ENCODE assay signal across 8 mouse cellular contexts in genomic region chr5:137656977-137657376, GRCm38 (mm10). TPM values are rescaled to one million over a fixed set of nuclear protein-coding genes. Genes with fewer than 3 reads are reported as not detected.
DNase-seq lines count a peak whose midpoint lies in the region; ATAC-seq lines count a peak whose summit lies in the region.

No protein-coding gene starts in this region.

- ATAC-seq in CD4-positive, CD25-positive, alpha-beta regulatory T cell, adult 4 months, result peak; percentile 79
- ATAC-seq in embryonic facial prominence, embryonic 11.5 days (replicated peaks; ENCODE audit: insufficient number of reproducible peaks, low FRiP score, low TSS enrichment, low read depth), result no peak
- 0 out of 2 replicates have a peak, but pooled peaks have one; percentile 34 for ATAC-seq in heart, embryonic 15.5 days (replicated peaks; ENCODE audit: insufficient number of reproducible peaks, insufficient read depth, low FRiP score, low read depth)
- ATAC-seq in liver, embryonic 12.5 days, result no peak

- H3K27me3 ChIP-seq in embryonic facial prominence, embryonic 11.5 days (ENCODE audit: control insufficient read depth, insufficient read depth, low read length), result no peaks in the 10 kb centered on the region
- no peaks in the 10 kb centered on the region for H3K27me3 ChIP-seq in heart, embryonic 15.5 days
- no peaks in the 10 kb centered on the region for H3K27me3 ChIP-seq in liver, embryonic 12.5 days (replicated peaks)

- no peak overlapping the region for H3K4me2 ChIP-seq in embryonic facial prominence, embryonic 11.5 days (ENCODE audit: low read depth, low read length)
- H3K4me2 ChIP-seq in heart, embryonic 15.5 days, result no peak overlapping the region
- H3K4me2 ChIP-seq in liver, embryonic 12.5 days, result no peak overlapping the region

- no peak overlapping the region for H3K4me3 ChIP-seq in embryonic facial prominence, embryonic 11.5 days (ENCODE audit: low read depth, low read length)
- H3K4me3 ChIP-seq in heart, embryonic 15.5 days, result no peak overlapping the region
- no peak overlapping the region for H3K4me3 ChIP-seq in liver, embryonic 12.5 days

- DNase-seq in adrenal gland, postnatal 10 days, result peak; percentile 82
- peak; percentile 84 for DNase-seq in embryonic facial prominence, embryonic 11.5 days (ENCODE audit: low spot score)
- DNase-seq in kidney, postnatal 14 days, result peak; percentile 87
- peak; percentile 42 for DNase-seq in neural tube, embryonic 10.5 days (ENCODE audit: extremely low spot score, low spot score)
- peak; percentile 64 for DNase-seq in thymus, postnatal 0 days (ENCODE audit: low spot score)

- H3K9ac ChIP-seq in embryonic facial prominence, embryonic 11.5 days (replicated peaks; ENCODE audit: low read length), result no peak overlapping the region
- no peak overlapping the region for H3K9ac ChIP-seq in heart, embryonic 15.5 days
- H3K9ac ChIP-seq in liver, embryonic 12.5 days, result no peak overlapping the region

- H3K9me3 ChIP-seq in embryonic facial prominence, embryonic 11.5 days (replicated peaks; ENCODE audit: control insufficient read depth, low read length), result no peaks in the 10 kb centered on the region
- H3K9me3 ChIP-seq in heart, embryonic 15.5 days (replicated peaks), result no peaks in the 10 kb centered on the region
- no peaks in the 10 kb centered on the region for H3K9me3 ChIP-seq in liver, embryonic 12.5 days (replicated peaks)

- WGBS in embryonic facial prominence, embryonic 11.5 days, result 37% methylated on average over 6 of the region's 6 CpGs
- WGBS in heart, embryonic 15.5 days, result 23% methylated on average over 6 of the region's 6 CpGs
- WGBS in liver, embryonic 12.5 days (ENCODE audit: insufficient replicate concordance), result 47% methylated on average over 6 of the region's 6 CpGs

- no peaks in the 10 kb centered on the region; the same call in none of the 2 replicates for H3K36me3 ChIP-seq in embryonic facial prominence, embryonic 11.5 days (replicated peaks; ENCODE audit: control insufficient read depth, insufficient read depth, low read depth, low read length)
- H3K36me3 ChIP-seq in heart, embryonic 15.5 days, result peaks cover 34% of the 10 kb centered on the region; the same call in 1 of the 2 replicates
- H3K36me3 ChIP-seq in liver, embryonic 12.5 days, result peaks cover 91% of the 10 kb centered on the region

- H3K4me1 ChIP-seq in embryonic facial prominence, embryonic 11.5 days (ENCODE audit: control insufficient read depth, insufficient read depth, low read length), result no peaks in the 10 kb centered on the region
- H3K4me1 ChIP-seq in heart, embryonic 15.5 days (replicated peaks), result peaks cover 8% of the 10 kb centered on the region; the same call in 1 of the 2 replicates
- H3K4me1 ChIP-seq in liver, embryonic 12.5 days, result peaks cover 4% of the 10 kb centered on the region; the same call in 1 of the 2 replicates

- H3K27ac ChIP-seq in embryonic facial prominence, embryonic 11.5 days (replicated peaks; ENCODE audit: low read depth, low read length), result no peak overlapping the region
- no peak overlapping the region for H3K27ac ChIP-seq in heart, embryonic 15.5 days
- H3K27ac ChIP-seq in liver, embryonic 12.5 days, result peak overlapping the region; percentile 3; the same call in 1 of the 2 replicates

RNA-seq across cellular contexts. Expression of gene Irs3, which starts 11.5 kb away (rescaled TPM):
- not detected for polyA plus RNA-seq in CD4-positive, CD25-positive, alpha-beta regulatory T cell, adult 4 months (2017; shearing (Covaris generic))
- total RNA-seq in adrenal gland, postnatal 10 days (2021), result 1 to 10 TPM; 2.1 to 4.0 TPM
- 0.10 and 0.53 TPM in 2 replicates for polyA plus RNA-seq in embryonic facial prominence, embryonic 11.5 days (2014; fragmentation: Nextera tagmentation; extraction: Ambion mirVana)
- polyA plus RNA-seq in heart, embryonic 15.5 days (2015; fragmentation: Nextera tagmentation; extraction: Ambion mirVana), result 0.13 and 0.21 TPM in 2 replicates
- polyA plus RNA-seq in liver, embryonic 12.5 days (2016; fragmentation: Nextera tagmentation; extraction: Ambion mirVana), result 0.05 and 0.07 TPM in 2 replicates
- 0.09 TPM in 1 of 2 replicates, not detected in the other for polyA plus RNA-seq in thymus, postnatal 0 days (2015; fragmentation: Nextera tagmentation; extraction: Ambion mirVana)

RNA-seq across cellular contexts. Expression of gene Sap25, which starts 15.8 kb away (rescaled TPM):
- 10 to 100 TPM; 43.0 to 46.6 TPM for polyA plus RNA-seq in CD4-positive, CD25-positive, alpha-beta regulatory T cell, adult 4 months (2017; shearing (Covaris generic))
- total RNA-seq in adrenal gland, postnatal 10 days (2021), result 1 to 10 TPM; 4.2 to 9.7 TPM
- 2.8 and 5.2 TPM in 2 replicates for polyA plus RNA-seq in embryonic facial prominence, embryonic 11.5 days (2014; fragmentation: Nextera tagmentation; extraction: Ambion mirVana)
- polyA plus RNA-seq in heart, embryonic 15.5 days (2015; fragmentation: Nextera tagmentation; extraction: Ambion mirVana), result 4.0 and 6.0 TPM in 2 replicates
- 6.0 and 6.5 TPM in 2 replicates for polyA plus RNA-seq in liver, embryonic 12.5 days (2016; fragmentation: Nextera tagmentation; extraction: Ambion mirVana)
- polyA plus RNA-seq in thymus, postnatal 0 days (2015; fragmentation: Nextera tagmentation; extraction: Ambion mirVana), result 30.0 and 32.9 TPM in 2 replicates

RNA-seq across cellular contexts. Expression of gene Agfg2, which starts 27.5 kb away (rescaled TPM):
- polyA plus RNA-seq in CD4-positive, CD25-positive, alpha-beta regulatory T cell, adult 4 months (2017; shearing (Covaris generic)), result 10 to 100 TPM; 14.3 to 15.7 TPM
- total RNA-seq in adrenal gland, postnatal 10 days (2021), result 10 to 100 TPM; 21.0 to 21.9 TPM
- 11.8 and 11.9 TPM in 2 replicates for polyA plus RNA-seq in embryonic facial prominence, embryonic 11.5 days (2014; fragmentation: Nextera tagmentation; extraction: Ambion mirVana)
- 19.3 and 21.7 TPM in 2 replicates for polyA plus RNA-seq in heart, embryonic 15.5 days (2015; fragmentation: Nextera tagmentation; extraction: Ambion mirVana)
- 44.3 and 47.2 TPM in 2 replicates for polyA plus RNA-seq in liver, embryonic 12.5 days (2016; fragmentation: Nextera tagmentation; extraction: Ambion mirVana)
- polyA plus RNA-seq in thymus, postnatal 0 days (2015; fragmentation: Nextera tagmentation; extraction: Ambion mirVana), result 109 and 142 TPM in 2 replicates

RNA-seq across cellular contexts. Expression of gene Gm20605, which starts 28.0 kb away (rescaled TPM):
- polyA plus RNA-seq in CD4-positive, CD25-positive, alpha-beta regulatory T cell, adult 4 months (2017; shearing (Covaris generic)), result 10 to 100 TPM; 11.5 to 15.5 TPM
- 10 to 100 TPM in 1 of 2 experiments, 1 to 10 TPM in 1; 5.7 to 10.6 TPM for total RNA-seq in adrenal gland, postnatal 10 days (2021)
- polyA plus RNA-seq in embryonic facial prominence, embryonic 11.5 days (2014; fragmentation: Nextera tagmentation; extraction: Ambion mirVana), result 3.7 and 4.8 TPM in 2 replicates
- 7.1 and 12.2 TPM in 2 replicates for polyA plus RNA-seq in heart, embryonic 15.5 days (2015; fragmentation: Nextera tagmentation; extraction: Ambion mirVana)
- polyA plus RNA-seq in liver, embryonic 12.5 days (2016; fragmentation: Nextera tagmentation; extraction: Ambion mirVana), result 7.8 and 9.0 TPM in 2 replicates
- polyA plus RNA-seq in thymus, postnatal 0 days (2015; fragmentation: Nextera tagmentation; extraction: Ambion mirVana), result 16.7 and 20.8 TPM in 2 replicates

RNA-seq across cellular contexts. Expression of gene Lrch4, which starts 28.1 kb away (rescaled TPM):
- polyA plus RNA-seq in CD4-positive, CD25-positive, alpha-beta regulatory T cell, adult 4 months (2017; shearing (Covaris generic)), result 10 to 100 TPM; 46.5 to 81.2 TPM
- total RNA-seq in adrenal gland, postnatal 10 days (2021), result 10 to 100 TPM; 25.0 to 29.9 TPM
- 28.4 and 30.0 TPM in 2 replicates for polyA plus RNA-seq in embryonic facial prominence, embryonic 11.5 days (2014; fragmentation: Nextera tagmentation; extraction: Ambion mirVana)
- polyA plus RNA-seq in heart, embryonic 15.5 days (2015; fragmentation: Nextera tagmentation; extraction: Ambion mirVana), result 20.7 and 26.7 TPM in 2 replicates
- polyA plus RNA-seq in liver, embryonic 12.5 days (2016; fragmentation: Nextera tagmentation; extraction: Ambion mirVana), result 33.4 and 36.0 TPM in 2 replicates
- 201 and 205 TPM in 2 replicates for polyA plus RNA-seq in thymus, postnatal 0 days (2015; fragmentation: Nextera tagmentation; extraction: Ambion mirVana)

Comparison
In these comparisons a context has a peak if more than half of its experiments do, and no peak if none do; other contexts are left out.
1. ATAC-seq: peak in CD4-positive, CD25-positive, alpha-beta regulatory T cell, adult 4 months (single experiment) and heart, embryonic 15.5 days (single experiment); none in embryonic facial prominence, embryonic 11.5 days (single experiment) and liver, embryonic 12.5 days (single experiment).
2. Peak in every context shown above with its lines, with median percentiles within 50 percentile points of each other: DNase-seq.